Mouse (Mus musculus) embryonic facial prominence, embryonic 12.5 days (tissue): ENCODE measurements at regions not wholly inside any gene's neighbourhood (a gene's known extent, or its start where the extent isn't known, plus 50 kb on each side); places are given as distances from the start of the nearest gene placed in this dataset.

ENCODE experiments used
- ATAC-seq: fragments of 200-750 bp; cut with Nextera tagmentation; 2 replicates; pipeline ENCODE4 v1.8.0; 2017; ENCODE audit not compliant: insufficient number of reproducible peaks, insufficient read depth, low FRiP score, low TSS enrichment
- H3K27ac ChIP-seq: fragments of 300-500 bp; sonication (generic); 2 replicates; pipeline ENCODE4 v1.5.1; 2016; ENCODE audit warnings: mild to moderate bottlenecking
- H3K27me3 ChIP-seq: fragments of 300-500 bp; sonication (generic); 2 replicates; pipeline ENCODE4 v1.6.1; 2016; ENCODE audit warnings: mild to moderate bottlenecking, moderate library complexity
- H3K36me3 ChIP-seq: fragments of 300-500 bp; sonication (generic); 2 replicates; pipeline ENCODE4 v1.6.1; 2016; ENCODE audit warnings: mild to moderate bottlenecking
- H3K4me1 ChIP-seq: fragments of 300-500 bp; sonication (generic); 2 replicates; pipeline ENCODE4 v1.6.1; 2016
- H3K4me2 ChIP-seq: fragments of 300-500 bp; sonication (generic); replicated peaks from 2 replicates; pipeline ENCODE4 v1.6.1; 2016; ENCODE audit warnings: mild to moderate bottlenecking, moderate library complexity
- H3K4me3 ChIP-seq: fragments of 300-500 bp; sonication (generic); 2 replicates; pipeline ENCODE4 v1.5.1; 2016; ENCODE audit warnings: mild to moderate bottlenecking
- H3K9ac ChIP-seq: fragments of 300-500 bp; sonication (generic); 2 replicates; pipeline ENCODE4 v1.6.1; 2016; ENCODE audit warnings: mild to moderate bottlenecking, moderate library complexity
- H3K9me3 ChIP-seq: fragments of 300-500 bp; sonication (generic); 2 replicates; pipeline ENCODE4 v1.6.1; 2016; ENCODE audit warnings: mild to moderate bottlenecking, moderate library complexity
- WGBS: fragments of 180-500 bp; shearing (Covaris S2); methylation state at CpG from one replicate; pipeline ENCODE4 v1.1.7; 2016; 5-methylcytosine and 5-hydroxymethylcytosine counted together

DNA sequence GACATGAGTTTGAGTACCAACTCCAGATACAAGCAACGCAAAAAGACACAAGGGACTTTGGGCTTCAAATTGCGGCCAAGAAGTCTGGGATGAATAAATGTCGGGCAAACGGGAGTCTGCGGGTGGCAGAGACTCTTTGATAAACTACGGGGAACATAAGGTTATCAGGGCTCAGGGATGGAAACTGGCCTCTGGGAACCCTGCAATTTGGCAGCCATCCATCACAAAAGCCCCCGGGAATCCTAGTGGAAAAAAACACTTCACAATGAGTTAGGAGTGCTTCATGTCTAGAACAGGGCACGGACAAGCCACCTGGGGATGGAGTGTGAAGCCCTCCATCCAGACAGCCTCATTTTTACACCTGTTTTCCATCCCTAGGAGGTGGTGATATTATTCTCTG lies 258.9 kb downstream of the Map2k6 start:
- Histone ChIP-seq H3K9ac (no peak overlapping the region), H3K4me3 (no peak overlapping the region), H3K4me1 (no peaks in the 10 kb centered on the region; the same call in 1 of the 2 replicates), H3K36me3 (no peaks in the 10 kb centered on the region), H3K4me2 (no peak overlapping the region), H3K9me3 (no peaks in the 10 kb centered on the region), H3K27ac (no peak overlapping the region), H3K27me3 (no peaks in the 10 kb centered on the region)
- ATAC-seq: no peak
- WGBS: 66% methylated on average over 8 of the region's 8 CpGs

DNA sequence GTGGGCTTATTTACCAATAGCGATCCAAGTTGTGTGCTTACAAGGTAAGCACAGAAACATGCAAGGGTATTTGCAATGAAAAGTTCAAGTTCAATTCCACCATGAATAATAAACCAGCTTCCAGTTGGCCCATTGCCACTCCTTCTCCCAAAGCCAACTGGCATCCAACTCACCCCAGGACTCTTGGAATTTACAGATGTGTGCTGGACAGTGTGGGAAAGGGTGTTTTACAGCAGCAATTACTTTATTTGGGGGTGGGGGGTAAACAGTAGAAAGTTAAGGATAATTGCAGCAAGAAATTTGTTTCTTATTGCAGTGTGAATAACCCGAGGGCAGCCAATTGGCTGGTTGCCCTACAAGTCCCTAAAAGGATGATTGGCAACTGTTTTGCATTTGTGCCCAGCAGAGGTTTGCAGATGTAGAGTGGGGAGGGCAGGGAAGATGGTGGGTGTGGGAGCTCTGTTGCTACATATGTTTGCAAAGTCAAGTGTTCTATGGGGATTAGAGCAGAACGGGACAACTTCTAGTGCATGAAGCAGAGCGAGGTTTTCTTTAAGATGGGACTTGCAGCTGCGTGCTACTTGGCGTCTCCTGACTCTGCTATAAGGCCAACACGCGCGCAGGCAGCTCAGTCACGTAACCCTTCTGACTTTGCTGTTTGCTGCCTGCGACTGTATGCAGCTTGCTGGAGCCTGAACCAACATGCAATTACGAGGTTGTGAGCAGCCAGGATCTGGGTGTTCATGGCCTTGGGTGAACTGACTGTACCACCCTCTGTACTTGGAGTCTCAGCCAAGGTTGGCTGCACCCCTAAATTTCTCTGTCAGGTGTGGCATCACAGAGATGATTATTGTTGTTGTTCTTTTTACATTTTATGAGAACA lies 271.9 kb downstream of the Map2k6 start:
- H3K27me3 ChIP-seq: no peaks in the 10 kb centered on the region
- no peak overlapping the region for H3K27ac ChIP-seq
- ATAC-seq: no peak
- H3K4me1 ChIP-seq: no peaks in the 10 kb centered on the region
- H3K4me2 ChIP-seq: no peak overlapping the region
- no peak overlapping the region for H3K4me3 ChIP-seq
- no peaks in the 10 kb centered on the region for H3K9me3 ChIP-seq
- H3K36me3 ChIP-seq: no peaks in the 10 kb centered on the region
- WGBS: 80% methylated on average over 12 of the region's 12 CpGs
- no peak overlapping the region for H3K9ac ChIP-seq

DNA sequence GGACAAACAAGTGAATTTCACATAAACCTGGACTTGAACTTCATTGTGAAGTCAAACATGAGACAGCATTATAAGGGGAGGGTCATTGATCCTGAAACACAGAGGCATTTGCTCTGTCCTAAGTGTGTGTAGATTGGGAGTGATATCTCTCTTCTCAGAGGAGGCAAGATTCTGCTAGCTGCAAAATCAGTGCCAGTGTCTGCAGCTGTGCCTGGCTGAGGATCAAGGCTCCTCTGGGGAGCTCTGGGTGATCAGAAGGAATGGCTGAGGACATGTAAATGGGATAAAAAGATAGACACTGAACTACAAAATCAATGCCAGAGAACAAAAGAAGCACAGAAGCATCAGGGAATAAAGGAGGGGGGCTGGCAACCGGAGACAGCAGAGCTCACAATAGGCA lies 274.0 kb downstream of the Map2k6 start:
- ATAC-seq: no peak
- Histone ChIP-seq H3K9ac (no peak overlapping the region), H3K27ac (no peak overlapping the region), H3K9me3 (no peaks in the 10 kb centered on the region), H3K4me3 (no peak overlapping the region), H3K4me1 (no peaks in the 10 kb centered on the region), H3K36me3 (no peaks in the 10 kb centered on the region), H3K4me2 (no peak overlapping the region), H3K27me3 (no peaks in the 10 kb centered on the region)
- 44% methylated on average over 1 of the region's 1 CpGs for WGBS

DNA sequence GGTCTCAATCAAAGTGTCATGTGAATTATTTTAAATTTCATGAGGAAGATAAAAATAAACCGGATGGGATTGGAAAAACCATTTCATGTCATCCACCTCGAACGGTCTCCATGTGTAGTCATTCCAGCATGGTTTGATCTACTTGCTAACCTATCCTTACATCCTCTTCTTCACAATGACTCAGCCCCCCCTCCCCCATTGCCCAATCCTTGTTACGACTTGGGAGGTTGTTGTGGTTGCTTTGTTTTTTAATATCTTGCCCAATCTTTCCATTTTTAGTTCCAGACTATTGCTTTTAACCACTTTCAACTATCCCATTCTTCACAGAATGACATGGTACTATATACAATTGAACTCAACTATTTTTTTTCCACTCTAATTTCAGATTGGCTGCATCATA lies 275.0 kb upstream of the Kcnj16 start:
- WGBS: 87% methylated on average over 4 of the region's 4 CpGs
- H3K4me1 ChIP-seq: no peaks in the 10 kb centered on the region
- no peak for ATAC-seq
- no peaks in the 10 kb centered on the region for H3K36me3 ChIP-seq
- no peak overlapping the region for H3K9ac ChIP-seq
- no peak overlapping the region for H3K4me3 ChIP-seq
- no peaks in the 10 kb centered on the region for H3K27me3 ChIP-seq
- H3K27ac ChIP-seq: no peak overlapping the region
- H3K9me3 ChIP-seq: no peaks in the 10 kb centered on the region
- no peak overlapping the region for H3K4me2 ChIP-seq

DNA sequence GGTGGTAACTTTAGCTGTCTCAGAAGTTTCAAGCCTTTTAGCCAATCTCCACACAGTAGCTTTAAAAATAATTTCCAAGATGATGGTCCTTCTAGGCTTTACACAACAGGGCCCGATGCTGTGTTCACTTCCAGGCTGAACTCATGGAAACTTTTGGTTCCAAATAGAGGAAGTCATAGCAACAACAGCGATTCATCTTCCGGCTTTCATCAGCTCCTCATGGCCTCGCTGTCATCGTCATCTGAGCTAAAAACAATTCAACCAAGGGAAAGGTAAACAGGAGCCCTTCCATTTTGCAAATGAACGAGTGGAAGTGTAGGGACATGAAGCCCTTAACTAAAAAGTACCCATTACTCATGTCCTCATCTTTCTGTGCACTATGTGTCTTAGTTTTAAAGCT lies 270.8 kb upstream of the Kcnj16 start:
- Histone ChIP-seq H3K27ac (no peak overlapping the region), H3K9me3 (no peaks in the 10 kb centered on the region), H3K4me2 (no peak overlapping the region), H3K27me3 (no peaks in the 10 kb centered on the region), H3K4me3 (no peak overlapping the region), H3K36me3 (no peaks in the 10 kb centered on the region), H3K4me1 (no peaks in the 10 kb centered on the region), H3K9ac (no peak overlapping the region)
- no peak for ATAC-seq
- WGBS: 84% methylated on average over 6 of the region's 6 CpGs

DNA sequence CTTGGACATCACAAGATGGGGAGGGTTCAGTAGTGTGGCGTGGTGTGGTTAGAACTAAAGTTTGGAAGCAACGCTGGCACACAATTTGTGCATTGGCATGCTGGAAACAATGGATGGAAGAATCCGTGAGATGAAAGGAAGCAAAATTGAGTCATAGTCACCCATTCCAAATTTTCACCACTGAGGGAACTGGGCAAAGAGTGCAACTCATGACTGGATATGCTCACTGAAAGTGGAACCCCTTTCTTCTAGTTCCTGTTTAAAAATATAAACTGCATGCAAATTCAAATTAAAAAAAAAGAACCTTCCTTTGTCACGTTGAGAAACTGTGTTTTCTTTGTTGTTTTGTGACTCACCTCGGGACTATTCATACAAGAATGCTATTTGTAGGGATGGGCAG lies 269.5 kb upstream of the Kcnj16 start:
- H3K9me3 ChIP-seq: no peaks in the 10 kb centered on the region
- no peak overlapping the region for H3K27ac ChIP-seq
- 86% methylated on average over 5 of the region's 5 CpGs for WGBS
- no peak overlapping the region for H3K4me2 ChIP-seq
- no peak overlapping the region for H3K4me3 ChIP-seq
- H3K27me3 ChIP-seq: no peaks in the 10 kb centered on the region
- H3K9ac ChIP-seq: no peak overlapping the region
- ATAC-seq: no peak
- no peaks in the 10 kb centered on the region for H3K36me3 ChIP-seq
- no peaks in the 10 kb centered on the region for H3K4me1 ChIP-seq

DNA sequence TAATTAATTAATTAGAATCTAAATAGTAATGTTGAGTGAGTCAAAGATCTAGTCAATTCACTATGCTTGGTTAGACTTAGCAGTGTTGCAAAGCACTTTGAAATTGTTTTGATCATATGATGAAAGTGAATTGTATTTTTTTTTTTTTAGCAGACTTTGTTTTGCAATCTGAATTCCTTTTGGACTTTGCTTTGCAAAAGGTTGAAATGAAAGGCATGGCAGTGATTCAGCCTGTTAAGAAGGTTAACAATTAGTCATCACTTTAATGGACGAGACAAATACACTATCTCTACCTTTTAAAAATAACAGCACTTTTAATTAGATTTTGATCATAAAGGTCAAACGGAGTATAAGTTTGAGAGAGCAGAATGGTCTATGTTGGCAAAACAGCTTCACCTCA lies 266.9 kb upstream of the Kcnj16 start:
- WGBS: 74% methylated on average over 2 of the region's 2 CpGs
- no peak overlapping the region for H3K27ac ChIP-seq
- H3K36me3 ChIP-seq: no peaks in the 10 kb centered on the region
- no peaks in the 10 kb centered on the region for H3K4me1 ChIP-seq
- H3K4me3 ChIP-seq: no peak overlapping the region
- ATAC-seq: no peak
- H3K9me3 ChIP-seq: no peaks in the 10 kb centered on the region
- H3K9ac ChIP-seq: no peak overlapping the region
- no peaks in the 10 kb centered on the region for H3K27me3 ChIP-seq
- no peak overlapping the region for H3K4me2 ChIP-seq

DNA sequence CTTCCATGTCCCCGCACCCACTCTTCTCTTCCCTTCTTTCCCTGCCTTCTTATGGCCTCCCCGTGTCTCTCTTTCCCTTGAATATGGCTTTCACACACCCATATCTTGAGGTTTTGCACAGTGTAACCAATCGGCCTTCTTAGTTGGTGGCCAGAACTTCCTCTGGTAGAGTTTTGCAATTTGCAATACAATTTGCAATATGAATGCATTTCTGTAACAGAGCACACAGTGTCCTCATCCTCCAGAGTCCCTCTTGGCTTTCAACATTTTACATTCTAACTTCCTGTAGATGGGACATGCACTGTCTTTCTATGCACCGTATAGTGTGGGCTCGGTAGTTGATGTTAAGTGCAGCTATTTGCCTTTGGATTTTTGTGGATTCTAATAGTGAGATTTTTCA lies 265.7 kb upstream of the Kcnj16 start:
- 91% methylated on average over 5 of the region's 5 CpGs for WGBS
- ATAC-seq: no peak

DNA sequence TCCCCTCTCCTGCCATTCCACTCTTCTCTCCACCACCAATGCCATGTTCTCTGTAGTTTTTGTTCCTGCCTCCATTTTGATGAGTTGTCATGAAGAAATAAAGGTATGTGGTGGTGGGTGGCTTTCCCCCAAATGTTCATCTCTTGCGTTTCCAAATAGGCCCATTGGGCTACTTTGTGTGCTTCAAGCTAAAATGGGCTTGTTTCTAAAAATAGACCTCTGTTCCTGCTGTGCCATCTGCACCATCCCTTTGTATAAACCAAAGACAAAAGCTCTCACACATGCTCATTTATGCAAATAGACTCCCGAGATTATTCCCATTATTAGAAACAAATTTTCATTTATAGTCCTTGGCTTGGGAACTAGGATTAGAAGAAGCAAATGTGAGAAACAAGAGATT lies 264.3 kb upstream of the Kcnj16 start:
- Histone ChIP-seq H3K9ac (no peak overlapping the region), H3K9me3 (no peaks in the 10 kb centered on the region), H3K4me3 (no peak overlapping the region), H3K4me1 (no peaks in the 10 kb centered on the region), H3K36me3 (no peaks in the 10 kb centered on the region), H3K4me2 (no peak overlapping the region), H3K27me3 (no peaks in the 10 kb centered on the region), H3K27ac (no peak overlapping the region)
- WGBS: 85% methylated on average over 2 of the region's 2 CpGs
- ATAC-seq: no peak

More for the DNA sequence above, 265.7 kb upstream of the Kcnj16 start:
- Histone ChIP-seq H3K4me3 (no peak overlapping the region), H3K27ac (no peak overlapping the region), H3K4me1 (no peaks in the 10 kb centered on the region), H3K9ac (no peak overlapping the region), H3K36me3 (no peaks in the 10 kb centered on the region), H3K27me3 (no peaks in the 10 kb centered on the region), H3K9me3 (no peaks in the 10 kb centered on the region), H3K4me2 (no peak overlapping the region)

DNA sequence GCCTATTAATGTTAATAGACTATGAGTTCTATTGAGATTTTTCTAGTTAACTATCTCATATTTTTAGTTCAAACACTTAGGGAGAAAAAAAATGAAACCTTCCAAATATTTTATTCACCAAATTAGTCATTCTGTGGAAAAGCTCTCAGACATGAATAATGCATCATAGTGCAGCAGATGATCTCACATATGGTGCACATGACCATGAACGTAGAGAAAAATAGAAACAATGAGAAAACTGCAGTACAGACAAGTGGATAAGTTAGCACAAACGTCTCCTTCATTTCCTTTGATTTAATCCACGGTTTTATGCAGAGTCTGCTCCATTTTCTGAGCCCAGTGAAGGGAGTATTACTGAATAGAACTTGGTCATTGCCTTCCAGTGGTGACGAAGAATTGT lies 260.5 kb upstream of the Kcnj16 start:
- 79% methylated on average over 4 of the region's 4 CpGs for WGBS
- H3K4me1 ChIP-seq: no peaks in the 10 kb centered on the region
- ATAC-seq: no peak

DNA sequence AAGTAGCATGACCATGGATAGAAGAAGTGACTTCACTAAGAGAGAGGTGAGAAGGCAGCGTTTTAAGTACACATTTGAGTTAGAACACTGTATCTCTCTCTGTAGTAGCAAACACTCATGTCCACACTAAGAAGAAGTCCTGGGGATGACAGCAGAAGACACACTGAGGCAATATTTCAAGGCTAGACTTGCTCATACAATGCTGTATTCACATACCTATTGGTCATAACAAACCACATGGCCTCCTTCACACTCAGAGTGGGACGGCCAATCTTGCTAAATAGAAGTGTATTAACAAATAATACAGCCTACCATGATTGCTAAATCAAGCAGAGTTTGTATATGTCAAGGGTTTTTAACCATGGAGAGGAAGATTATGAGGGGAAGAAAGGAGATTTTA lies 252.5 kb upstream of the Kcnj16 start:
- Histone ChIP-seq H3K4me1 (no peaks in the 10 kb centered on the region), H3K4me3 (no peak overlapping the region), H3K4me2 (no peak overlapping the region), H3K27me3 (no peaks in the 10 kb centered on the region), H3K27ac (no peak overlapping the region), H3K9ac (no peak overlapping the region), H3K9me3 (no peaks in the 10 kb centered on the region), H3K36me3 (no peaks in the 10 kb centered on the region)
- ATAC-seq: no peak
- 82% methylated on average over 2 of the region's 2 CpGs for WGBS

More for the DNA sequence above, 260.5 kb upstream of the Kcnj16 start:
- Histone ChIP-seq H3K36me3 (no peaks in the 10 kb centered on the region), H3K4me3 (no peak overlapping the region), H3K9ac (no peak overlapping the region), H3K4me2 (no peak overlapping the region), H3K9me3 (no peaks in the 10 kb centered on the region), H3K27me3 (no peaks in the 10 kb centered on the region), H3K27ac (no peak overlapping the region)

DNA sequence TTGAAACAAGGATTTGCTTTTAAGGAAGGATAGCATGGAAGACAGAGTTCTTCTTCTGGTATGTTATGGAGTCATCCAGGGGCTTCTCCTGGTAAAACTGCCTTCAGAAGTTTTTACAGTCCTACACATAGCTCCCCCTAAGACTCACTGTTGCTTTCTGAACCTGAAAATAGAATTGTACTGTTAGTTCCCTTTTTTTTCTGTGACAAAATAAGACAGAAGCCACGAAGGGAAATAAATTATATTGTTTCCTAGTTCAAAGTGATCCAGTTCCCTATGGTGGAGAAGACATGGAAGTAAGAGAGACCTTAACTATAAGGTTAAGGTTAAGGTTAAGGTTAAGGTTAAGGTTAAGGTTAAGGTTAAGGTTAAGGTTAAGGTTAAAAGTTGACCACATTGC lies 251.5 kb upstream of the Kcnj16 start:
- H3K4me1 ChIP-seq: no peaks in the 10 kb centered on the region
- H3K4me3 ChIP-seq: no peak overlapping the region
- H3K4me2 ChIP-seq: no peak overlapping the region
- H3K9me3 ChIP-seq: no peaks in the 10 kb centered on the region
- no peak overlapping the region for H3K27ac ChIP-seq
- no peaks in the 10 kb centered on the region for H3K36me3 ChIP-seq
- H3K27me3 ChIP-seq: no peaks in the 10 kb centered on the region
- no peak for ATAC-seq
- no peak overlapping the region for H3K9ac ChIP-seq
- 54% methylated on average over 1 of the region's 1 CpGs for WGBS
